Mouse (Mus musculus) left cerebral cortex, adult 6 months (tissue): ENCODE data around the gene Gm3005. TPM values are rescaled to one million over a fixed set of nuclear protein-coding genes. Genes with fewer than 3 reads are reported as not detected.

ENCODE experiments used
- long read RNA-seq, 2 experiments: library from polyadenylated mRNA; unstranded; transcript quantifications; one replicate each; pipeline ENCODE4 v2.0.0; 2019 to 2020
- polyA plus RNA-seq: library from polyadenylated mRNA; unstranded; fragments of <200 nt; fragmentation: Nextera tagmentation; gene quantifications from 2 replicates; pipeline ENCODE4 v1.2.3, GENCODE M21; 2021

The Gm3005 gene
- 0.11 and 0.82 TPM in 2 replicates for polyA plus RNA-seq
- long read RNA-seq, experiment 1, partial matches to known transcripts: 0 of 11 reads
- long read RNA-seq, experiment 1, other reads (novel, unspliced or antisense): 11 of 11 reads
- long read RNA-seq, experiment 2, partial matches to known transcripts: 0 of 1 reads
- long read RNA-seq, experiment 2, other reads (novel, unspliced or antisense): 1 of 1 reads

GRCm38 (mm10) chr14:3427803-3428202 lies at the start of gene Gm3005:
Gene Gm3005, plus strand, starts transcription at chr14:3428103.

GRCm38 (mm10) chr14:3394793-3395192 lies 33.1 kb upstream of the Gm3005 start, which contains the start of gene Gm10413:
Gene Gm10413, plus strand, starts transcription at chr14:3395093.

GRCm38 (mm10) chr14:3412314-3412713 lies 15.6 kb upstream of the Gm3005 start, which contains the start of gene Gm10409:
Gene Gm10409, plus strand, starts transcription at chr14:3412614.

GRCm38 (mm10) chr14:3449079-3449478 lies 21.2 kb downstream of the Gm3005 start, which contains the start of gene Gm10408:
Gene Gm10408, plus strand, starts transcription at chr14:3449379.

GRCm38 (mm10) chr14:3634212-3634611 lies 206.3 kb downstream of the Gm3005 start, which contains the start of gene Gm3012:
Gene Gm3012, plus strand, starts transcription at chr14:3634512.

Other genes with a start within 250 kb of the Gm3005 start
- gene Gm5795, start 239.8 kb upstream of the Gm3005 start, polyA plus RNA-seq: 0.08 TPM in 1 of 2 replicates, not detected in the other
- 6.2 and 9.1 TPM in 2 replicates for gene D830030K20Rik, start 219.6 kb upstream of the Gm3005 start, polyA plus RNA-seq
- 0.25 and 0.31 TPM in 2 replicates for gene Gm2956, start 95.5 kb upstream of the Gm3005 start, polyA plus RNA-seq
- gene Gm10413, start 33.0 kb upstream of the Gm3005 start, polyA plus RNA-seq: not detected in 2 replicates
- gene Gm10409, start 15.5 kb upstream of the Gm3005 start, polyA plus RNA-seq: 1.3 and 2.3 TPM in 2 replicates
- 0.18 TPM in 1 of 2 replicates, not detected in the other for gene Gm10408, start 21.3 kb downstream of the Gm3005 start, polyA plus RNA-seq
- not detected in 2 replicates for gene Gm3012, start 206.4 kb downstream of the Gm3005 start, polyA plus RNA-seq
- gene Gm3020, start 223.9 kb downstream of the Gm3005 start, polyA plus RNA-seq: 1.3 and 2.3 TPM in 2 replicates